Mouse (Mus musculus) testis, postnatal 10 days (tissue): ENCODE data around the gene Gm6588.
A peak's percentile ranks its signal among the peaks of the same experiment; 100 is the strongest.
"Not testable (repeated sequence)": the region's sequence is repeated elsewhere in the genome, so short reads cannot be mapped to it uniquely, and the experiment has no call there.

Experiments
- DNase-seq: peaks from one replicate; pipeline ENCODE4 v3.0.0; 2021; ENCODE audit warnings: low spot score

The Gm6588 gene

GRCm38 (mm10) chr5:112448747-112449440 is at the start of gene Gm6588:
Gm6588 (plus strand) TSS chr5:112449426.
- DNase-seq, result no peak

GRCm38 (mm10) chr5:112402437-112402836 is 46.8 kb upstream of the Gm6588 start:
- DNase-seq, result no peak

DNA sequence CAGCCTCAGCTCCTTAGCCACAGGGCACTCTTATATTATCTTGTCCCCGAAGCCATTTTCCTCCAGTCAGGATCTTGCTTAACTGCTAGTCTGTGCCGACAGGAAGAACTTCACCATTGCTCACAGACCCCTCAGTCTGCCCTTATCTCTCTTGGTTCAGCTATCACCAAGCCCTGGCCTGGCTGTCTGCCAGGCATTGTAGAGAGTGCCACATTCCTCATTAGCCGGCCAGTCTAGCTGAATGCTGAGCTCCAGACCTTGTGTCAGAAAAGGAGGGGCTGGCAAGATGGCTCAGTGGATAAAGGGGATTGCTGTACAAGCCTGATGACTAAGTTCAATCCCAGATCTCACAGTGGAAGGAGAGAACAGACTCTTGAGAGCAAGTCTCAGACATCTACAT is 43.2 kb upstream of the Gm6588 start:
- no peak for DNase-seq

DNA sequence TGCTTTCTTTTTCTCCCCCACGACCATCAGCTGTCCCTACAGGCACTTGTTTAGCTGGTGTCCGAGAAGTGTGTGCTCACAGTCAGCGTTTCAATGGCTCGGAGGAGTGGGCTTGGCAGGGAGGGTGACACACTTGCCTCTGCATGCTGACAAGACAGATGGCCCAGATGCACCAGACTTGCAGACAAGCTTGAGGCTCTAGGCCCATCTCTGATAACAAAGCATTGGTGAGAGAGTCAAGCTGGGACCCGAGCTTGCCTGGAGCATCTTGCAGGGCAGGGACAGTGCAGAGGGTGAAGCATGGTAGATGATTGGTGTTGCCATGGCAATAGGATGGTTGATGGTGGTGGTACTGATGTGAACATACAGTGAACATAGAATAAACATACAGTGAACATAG is 40.0 kb upstream of the Gm6588 start:
- DNase-seq, result no peak

- DNase-seq, result no peak
Observed at GRCm38 (mm10) chr5:112411072-112411471, 38.2 kb upstream of the Gm6588 start.

GRCm38 (mm10) chr5:112411514-112412335 is 37.5 kb upstream of the Gm6588 start:
- no peak for DNase-seq

DNA sequence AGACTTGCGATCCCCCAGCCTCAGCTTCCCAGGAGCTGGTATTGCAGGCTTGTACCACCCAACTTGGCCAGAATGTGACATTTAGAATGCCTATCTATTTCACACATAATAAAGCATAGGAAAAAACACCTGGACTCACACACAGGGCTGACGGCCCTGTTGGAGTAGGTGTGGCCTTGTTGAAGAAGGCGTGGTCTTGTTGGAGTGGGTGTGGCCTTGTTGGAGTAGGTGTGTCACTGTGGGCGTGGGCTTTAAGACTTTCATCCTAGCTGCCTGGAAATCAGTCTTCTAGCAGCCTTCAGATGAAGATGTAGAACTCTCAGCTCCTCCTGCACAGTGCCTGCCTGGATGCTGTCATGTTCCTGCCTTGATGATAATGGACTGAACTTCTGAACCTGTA is 36.4 kb upstream of the Gm6588 start:
- DNase-seq, result not testable (repeated sequence)

DNA sequence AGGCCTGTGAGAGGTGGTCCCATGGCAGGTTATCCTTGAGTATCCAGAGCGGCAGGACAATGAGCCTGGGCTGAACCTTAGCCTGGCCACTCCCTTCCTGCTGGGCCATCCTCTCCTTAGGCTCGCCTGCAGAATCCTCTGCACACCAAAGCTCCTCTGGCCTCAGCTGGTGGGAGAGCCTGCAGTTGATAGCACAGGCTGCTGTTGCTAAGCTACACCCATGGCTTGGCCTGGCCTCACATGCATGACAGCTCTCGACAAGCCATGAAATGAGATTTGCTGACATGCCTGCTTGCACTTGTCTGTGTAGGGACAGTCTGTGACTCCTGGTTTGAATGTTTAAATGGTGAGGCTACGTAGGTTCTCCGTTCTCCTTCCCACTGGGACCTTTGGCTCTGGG is 32.6 kb upstream of the Gm6588 start:
- DNase-seq, result no peak

GRCm38 (mm10) chr5:112418023-112418422 is 31.2 kb upstream of the Gm6588 start:
- no peak for DNase-seq

GRCm38 (mm10) chr5:112419535-112419934 is 29.7 kb upstream of the Gm6588 start:
- DNase-seq, result no peak

DNA sequence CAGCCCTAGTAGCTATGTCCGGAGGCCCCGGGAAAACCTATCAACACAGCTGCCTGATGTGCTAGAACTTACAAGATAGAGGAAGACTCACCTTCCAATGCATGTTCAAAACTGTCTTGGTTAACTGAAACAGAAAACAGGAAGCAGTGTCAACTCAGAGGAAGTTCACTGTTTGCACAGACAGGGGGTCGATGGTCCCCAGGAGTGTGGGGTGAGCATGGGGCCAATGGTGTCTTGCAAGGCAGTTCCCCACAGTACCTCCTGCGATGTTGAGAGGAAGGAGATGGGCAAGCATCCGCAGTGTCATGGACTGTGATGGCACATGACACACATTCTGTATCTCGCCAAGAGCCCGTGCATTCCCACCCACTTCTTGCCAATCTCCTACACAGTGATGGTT is 22.6 kb upstream of the Gm6588 start:
- no peak for DNase-seq

GRCm38 (mm10) chr5:112427283-112427682 is 21.9 kb upstream of the Gm6588 start:
- DNase-seq, result peak; percentile 89

DNA sequence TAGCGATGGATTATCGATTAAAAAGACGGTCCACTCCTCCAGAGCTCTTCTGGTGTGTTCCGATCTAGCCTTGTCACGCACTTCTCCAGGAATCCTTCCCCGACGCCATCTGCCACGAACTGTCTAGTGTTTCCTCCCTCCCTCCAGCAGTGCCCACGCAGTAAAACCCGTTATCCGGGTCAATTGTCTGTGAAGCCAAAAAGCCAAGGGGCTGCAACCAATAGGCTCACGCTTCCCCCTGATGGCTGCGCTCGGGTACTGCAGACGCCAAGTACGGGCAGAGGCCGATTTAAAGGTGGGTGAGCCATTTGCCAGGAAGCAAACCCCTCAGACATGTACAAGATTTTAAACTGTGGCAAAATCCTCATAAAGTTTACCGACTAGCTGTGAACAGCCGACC is 20.3 kb upstream of the Gm6588 start:
- peak; percentile 81 for DNase-seq

DNA sequence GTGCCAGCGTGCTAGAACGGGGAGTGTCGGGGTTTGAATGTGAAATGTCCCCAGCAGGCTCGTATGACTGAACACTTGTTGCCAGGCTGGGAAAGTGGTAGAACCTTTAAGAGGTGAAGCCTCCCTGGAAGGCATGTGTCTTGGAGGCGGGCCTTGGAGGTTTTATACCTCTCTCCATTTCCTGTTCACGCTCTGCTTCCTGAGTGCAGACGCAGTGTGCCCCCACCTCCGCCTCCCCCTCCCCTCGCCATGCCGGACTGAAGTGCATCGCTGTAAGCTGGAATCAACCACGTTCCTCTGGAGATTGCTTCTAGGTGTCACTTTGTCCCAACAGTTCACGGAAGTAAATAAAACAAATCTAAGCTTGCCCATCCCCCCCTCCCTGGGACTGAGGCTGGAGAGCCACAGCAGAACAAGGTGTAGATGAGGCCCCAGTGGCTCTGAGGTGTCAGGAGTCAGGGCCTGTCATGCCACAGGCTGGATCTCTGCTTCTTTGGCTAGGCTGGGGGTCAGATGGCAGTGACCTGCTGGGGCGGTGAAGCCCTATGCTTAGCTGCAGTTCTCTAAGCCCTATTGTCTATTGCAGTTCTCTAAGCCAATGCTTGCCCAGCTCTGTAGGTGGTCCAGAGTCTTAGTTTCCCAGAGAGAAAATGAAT is 18.0 kb upstream of the Gm6588 start:
- DNase-seq, result no peak

DNA sequence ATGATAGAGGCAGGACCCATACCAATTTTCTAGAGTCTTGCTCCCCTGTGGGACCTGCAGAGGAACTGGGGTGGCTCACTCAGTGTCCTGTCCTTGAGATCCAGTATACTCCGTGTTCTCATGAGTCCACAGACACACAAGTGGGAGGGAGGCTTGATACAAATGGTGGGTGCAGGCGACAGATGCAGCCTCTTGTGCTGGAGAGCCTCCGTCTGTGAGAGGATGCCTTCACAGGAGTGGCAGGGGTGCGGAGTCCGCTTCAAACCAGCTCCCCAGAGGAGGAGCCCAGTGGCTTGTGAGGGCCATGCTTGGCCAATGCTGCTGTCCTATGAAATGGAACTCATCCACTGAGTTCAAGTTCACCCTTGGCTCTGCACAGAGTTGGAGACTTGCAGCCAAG is 17.2 kb upstream of the Gm6588 start:
- DNase-seq, result no peak

GRCm38 (mm10) chr5:112433004-112433403 is 16.2 kb upstream of the Gm6588 start:
- DNase-seq, result peak; percentile 89

GRCm38 (mm10) chr5:112438535-112438934 is 10.7 kb upstream of the Gm6588 start:
- no peak for DNase-seq

GRCm38 (mm10) chr5:112453088-112453487 is 3.9 kb downstream of the Gm6588 start:
- no peak for DNase-seq

DNA sequence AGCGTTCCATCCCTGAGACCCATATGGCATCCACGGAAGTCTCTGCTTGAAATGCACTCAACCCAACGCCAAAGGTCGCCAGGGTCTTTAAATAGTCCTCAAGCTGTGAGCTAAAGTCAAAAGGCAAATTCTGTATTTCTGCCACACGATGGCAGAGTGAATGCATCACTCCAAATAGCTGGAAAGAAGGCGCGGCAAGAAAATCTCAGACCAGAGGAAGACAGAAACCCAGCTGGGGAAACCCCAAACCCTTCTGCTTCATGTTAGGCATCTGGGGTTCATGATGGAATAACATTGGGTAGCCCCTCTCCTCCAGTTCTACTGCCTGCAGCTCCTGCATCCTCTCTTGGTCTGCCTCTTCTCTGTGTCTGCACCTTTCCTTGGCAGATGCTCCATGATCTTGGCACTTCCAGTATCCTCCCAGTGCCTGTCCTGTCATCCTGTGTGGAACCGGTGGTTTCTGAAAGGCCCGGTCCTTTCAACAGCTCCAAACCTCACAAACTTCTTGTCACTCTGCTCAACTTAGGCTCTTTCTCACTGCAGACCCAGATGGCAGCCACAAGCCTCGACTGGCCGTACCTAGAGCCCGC is 5.8 kb downstream of the Gm6588 start:
- DNase-seq, result no peak

DNA sequence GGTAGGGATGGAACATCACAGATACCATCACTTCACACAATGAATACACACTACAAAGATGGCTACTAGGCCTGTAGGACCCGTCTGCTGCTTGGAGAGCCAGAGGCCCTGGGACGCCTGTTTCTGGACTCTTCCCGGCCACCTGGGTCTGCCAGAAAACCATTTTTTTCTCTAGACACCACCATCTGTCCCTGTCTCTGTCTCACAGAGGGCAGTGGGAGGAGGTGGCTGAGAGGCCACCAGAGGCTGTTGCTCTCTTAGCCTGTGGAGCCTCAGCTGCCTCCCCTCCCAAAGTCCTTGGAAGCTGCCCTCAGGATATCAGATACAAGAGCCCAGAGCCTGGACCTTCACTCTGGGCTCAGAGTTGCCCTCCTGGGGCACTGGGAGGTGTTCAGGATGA is 10.7 kb downstream of the Gm6588 start:
- DNase-seq, result no peak

DNA sequence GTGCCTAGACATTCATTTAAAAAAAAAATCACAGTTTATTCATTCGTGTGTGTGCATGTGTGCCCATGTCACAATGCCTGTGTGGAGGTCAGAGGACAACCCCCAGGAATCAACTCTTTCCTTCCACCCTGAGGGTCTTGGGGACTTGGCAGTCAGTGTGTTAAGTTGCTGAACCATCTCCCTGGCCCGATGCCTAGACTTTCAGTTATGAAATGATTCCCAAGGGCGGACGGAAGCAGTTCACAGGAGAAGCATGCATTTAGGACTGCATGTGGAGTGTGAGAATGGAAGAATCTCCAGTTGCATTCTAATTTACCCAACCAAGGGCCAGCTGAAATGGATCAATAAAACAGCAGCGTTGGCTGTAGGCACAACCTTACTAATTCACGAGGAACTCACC is 17.1 kb downstream of the Gm6588 start:
- DNase-seq, result no peak

- no peak for DNase-seq
Observed at GRCm38 (mm10) chr5:112468986-112469581, 19.9 kb downstream of the Gm6588 start.
